In the genomic region with DNA sequence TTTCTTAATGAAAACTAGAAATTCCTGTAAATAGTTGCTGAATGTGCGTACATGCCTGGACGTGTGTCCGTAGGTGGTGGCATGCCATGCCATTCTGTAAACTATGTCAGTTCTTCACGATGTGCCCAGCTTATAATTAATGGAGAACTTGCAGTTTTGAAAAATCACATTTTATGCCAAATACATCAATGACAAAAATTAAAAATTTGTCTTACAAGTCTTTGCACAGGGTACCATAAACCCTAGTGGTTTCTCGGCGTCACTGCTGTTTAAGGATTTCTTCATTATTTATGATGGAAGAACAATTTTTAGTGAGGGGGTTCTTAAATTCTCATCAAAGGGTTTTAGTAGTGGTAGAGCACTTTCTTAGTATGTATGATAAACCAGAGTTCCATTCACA, we compare ENCODE assay signal across 8 mouse cellular contexts. TPM values are rescaled to one million over a fixed set of nuclear protein-coding genes. Genes with fewer than 3 reads are reported as not detected.
DNase-seq lines count a peak whose midpoint lies in the region; ATAC-seq and TF ChIP-seq lines count a peak whose summit lies in the region.

No protein-coding gene starts in this region.

- no peak for TF ChIP-seq CTCF in bone marrow, adult 2 months (IDR thresholded peaks at IDR 0.05; ENCODE audit: control insufficient read depth, insufficient read depth, low read length)
- no peak for TF ChIP-seq CTCF in thymus, adult 2 months (IDR thresholded peaks at IDR 0.05; ENCODE audit: borderline replicate concordance, control insufficient read depth, extremely low read depth, insufficient read depth, low read length, poor library complexity)

- 36% methylated on average over 6 of the region's 6 CpGs for WGBS in heart, embryonic 16.5 days
- 33% methylated on average over 6 of the region's 6 CpGs for WGBS in bone marrow, adult 2 months
- 55% methylated on average over 6 of the region's 6 CpGs for WGBS in hindbrain, embryonic 10.5 days
- WGBS in midbrain, embryonic 12.5 days, result 44% methylated on average over 6 of the region's 6 CpGs
- 44% methylated on average over 6 of the region's 6 CpGs for WGBS in thymus, adult 2 months

- H3K36me3 ChIP-seq in heart, embryonic 16.5 days (ENCODE audit: control insufficient read depth, insufficient read depth), result no peaks in the 10 kb centered on the region
- peaks cover 17% of the 10 kb centered on the region for H3K36me3 ChIP-seq in hindbrain, embryonic 10.5 days
- peaks cover 3% of the 10 kb centered on the region; the same call in 1 of the 2 replicates for H3K36me3 ChIP-seq in midbrain, embryonic 12.5 days
- H3K36me3 ChIP-seq in thymus, adult 2 months (ENCODE audit: control insufficient read depth, insufficient read depth, low read length), result no peaks in the 10 kb centered on the region

- H3K4me3 ChIP-seq in heart, embryonic 16.5 days (ENCODE audit: low read length), result peak overlapping the region; percentile 94
- H3K4me3 ChIP-seq in bone marrow, adult 2 months (replicated peaks; ENCODE audit: control insufficient read depth, low read depth, low read length), result peak overlapping the region; percentile 59
- H3K4me3 ChIP-seq in hindbrain, embryonic 10.5 days, result peak overlapping the region; percentile 67
- H3K4me3 ChIP-seq in midbrain, embryonic 12.5 days, result peak overlapping the region; percentile 80
- H3K4me3 ChIP-seq in thymus, adult 2 months (ENCODE audit: control insufficient read depth, insufficient read depth, low read length), result no peak overlapping the region

- peak overlapping the region; percentile 94 for H3K9ac ChIP-seq in heart, embryonic 16.5 days (ENCODE audit: low read length)
- peak overlapping the region; percentile 91 for H3K9ac ChIP-seq in midbrain, embryonic 12.5 days (replicated peaks)

- H3K27ac ChIP-seq in heart, embryonic 16.5 days (ENCODE audit: low read length), result no peak overlapping the region; the same call in 1 of the 2 replicates
- no peak overlapping the region for H3K27ac ChIP-seq in bone marrow, adult 2 months (ENCODE audit: control insufficient read depth, insufficient read depth, low read depth, low read length, poor library complexity)
- H3K27ac ChIP-seq in hindbrain, embryonic 10.5 days, result peak overlapping the region; percentile 95
- peak overlapping the region; percentile 99 for H3K27ac ChIP-seq in midbrain, embryonic 12.5 days (replicated peaks)
- H3K27ac ChIP-seq in thymus, adult 2 months (ENCODE audit: control insufficient read depth, insufficient read depth, low read length), result no peak overlapping the region

- peak overlapping the region; percentile 87 for H3K4me2 ChIP-seq in heart, embryonic 16.5 days (ENCODE audit: low read depth, low read length)
- H3K4me2 ChIP-seq in midbrain, embryonic 12.5 days (replicated peaks), result peak overlapping the region; percentile 60

- ATAC-seq in heart, embryonic 16.5 days (replicated peaks; ENCODE audit: extremely low read depth, insufficient read depth, low FRiP score), result no peak
- ATAC-seq in midbrain, embryonic 12.5 days (ENCODE audit: low FRiP score, low read depth), result no peak

- no peaks in the 10 kb centered on the region for H3K9me3 ChIP-seq in heart, embryonic 16.5 days (replicated peaks; ENCODE audit: control insufficient read depth, low read length)
- 0 out of 2 replicates have a peak, but pooled peaks cover 2% of the 10 kb centered on the region for H3K9me3 ChIP-seq in hindbrain, embryonic 10.5 days
- 0 out of 2 replicates have a peak, but pooled peaks cover 5% of the 10 kb centered on the region for H3K9me3 ChIP-seq in midbrain, embryonic 12.5 days

- no peak for DNase-seq in heart, adult 18-20 months
- DNase-seq in hindbrain, embryonic 10.5 days (ENCODE audit: low spot score), result no peak
- no peak for DNase-seq in thymus, adult 2 months
- DNase-seq in adrenal gland, postnatal 10 days, result no peak
- no peak for DNase-seq in left cerebral cortex, adult 8-10 months (ENCODE audit: low spot score in 2 of 2)

- peaks cover 12% of the 10 kb centered on the region for H3K4me1 ChIP-seq in heart, embryonic 16.5 days (ENCODE audit: control insufficient read depth, insufficient read depth, low read length)
- no peaks in the 10 kb centered on the region; the same call in 1 of the 2 replicates for H3K4me1 ChIP-seq in bone marrow, adult 2 months (ENCODE audit: control insufficient read depth, insufficient read depth, low read length)
- H3K4me1 ChIP-seq in hindbrain, embryonic 10.5 days (replicated peaks), result peaks cover 8% of the 10 kb centered on the region; the same call in 1 of the 2 replicates
- H3K4me1 ChIP-seq in midbrain, embryonic 12.5 days, result peaks cover 9% of the 10 kb centered on the region; the same call in 1 of the 2 replicates
- no peaks in the 10 kb centered on the region for H3K4me1 ChIP-seq in thymus, adult 2 months (replicated peaks; ENCODE audit: control insufficient read depth, insufficient read depth, low read length)

- no peaks in the 10 kb centered on the region for H3K27me3 ChIP-seq in heart, embryonic 16.5 days (ENCODE audit: control insufficient read depth, insufficient read depth, low read length)
- H3K27me3 ChIP-seq in hindbrain, embryonic 10.5 days (ENCODE audit: insufficient read depth, poor library complexity, severe bottlenecking), result no peaks in the 10 kb centered on the region
- H3K27me3 ChIP-seq in midbrain, embryonic 12.5 days, result no peaks in the 10 kb centered on the region
- no peaks in the 10 kb centered on the region for H3K27me3 ChIP-seq in thymus, adult 2 months (ENCODE audit: control insufficient read depth, insufficient read depth, low read length)

- no peak for TF ChIP-seq POLR2A in bone marrow, adult 2 months (IDR thresholded peaks at IDR 0.05; ENCODE audit: borderline replicate concordance, control insufficient read depth, low read depth, low read length)
- TF ChIP-seq POLR2A in thymus, adult 2 months (IDR thresholded peaks at IDR 0.05; ENCODE audit: control insufficient read depth, extremely low read depth, insufficient read depth, low read length, poor library complexity), result no peak

RNA-seq across cellular contexts. Expression of gene Ercc5, which starts 1.2 kb away (rescaled TPM):
- 13.4 and 14.6 TPM in 2 replicates for polyA plus RNA-seq in heart, embryonic 16.5 days (2015; fragmentation: Nextera tagmentation; extraction: Ambion mirVana)
- 10 to 100 TPM; 14.8 to 16.2 TPM for total RNA-seq in heart, adult 18-20 months (2021)
- polyA plus RNA-seq in bone marrow, adult 2 months (2011; ENCODE audit: insufficient read depth, insufficient read length, low replicate concordance, missing spikeins), result 7.1 and 7.3 TPM in 2 replicates
- polyA plus RNA-seq in hindbrain, embryonic 10.5 days (2016; fragmentation: Nextera tagmentation; extraction: Ambion mirVana), result 26.2 and 27.9 TPM in 2 replicates
- polyA plus RNA-seq in midbrain, embryonic 12.5 days (2016; fragmentation: Nextera tagmentation; extraction: Ambion mirVana), result 46.0 and 47.9 TPM in 2 replicates
- polyA plus RNA-seq in thymus, adult 2 months (2012; rRNA removed), result 5.9 and 6.2 TPM in 2 replicates
- 10 to 100 TPM; 15.8 to 20.3 TPM for total RNA-seq in adrenal gland, postnatal 10 days (2021)
- 10 to 100 TPM; 20.8 to 24.0 (median 22.3) TPM for total RNA-seq in left cerebral cortex, adult 8-10 months (2022)

RNA-seq across cellular contexts. Expression of gene Bivm, which starts 29.9 kb away (rescaled TPM):
- polyA plus RNA-seq in heart, embryonic 16.5 days (2015; fragmentation: Nextera tagmentation; extraction: Ambion mirVana), result 11.0 and 13.4 TPM in 2 replicates
- 10 to 100 TPM in 1 of 2 experiments, 1 to 10 TPM in 1; 8.9 to 11.2 TPM for total RNA-seq in heart, adult 18-20 months (2021)
- 0.81 and 2.1 TPM in 2 replicates for polyA plus RNA-seq in bone marrow, adult 2 months (2011; ENCODE audit: insufficient read depth, insufficient read length, low replicate concordance, missing spikeins)
- 19.9 and 21.2 TPM in 2 replicates for polyA plus RNA-seq in hindbrain, embryonic 10.5 days (2016; fragmentation: Nextera tagmentation; extraction: Ambion mirVana)
- 28.6 and 30.4 TPM in 2 replicates for polyA plus RNA-seq in midbrain, embryonic 12.5 days (2016; fragmentation: Nextera tagmentation; extraction: Ambion mirVana)
- 3.9 and 4.2 TPM in 2 replicates for polyA plus RNA-seq in thymus, adult 2 months (2012; rRNA removed)
- total RNA-seq in adrenal gland, postnatal 10 days (2021), result 10 to 100 TPM; 13.2 to 19.4 TPM
- total RNA-seq in left cerebral cortex, adult 8-10 months (2022), result 10 to 100 TPM; 35.9 to 40.2 (median 39.1) TPM

RNA-seq across cellular contexts. Expression of gene Kdelc1, which starts 30.1 kb away (rescaled TPM):
- 40.3 and 41.2 TPM in 2 replicates for polyA plus RNA-seq in heart, embryonic 16.5 days (2015; fragmentation: Nextera tagmentation; extraction: Ambion mirVana)
- 10 to 100 TPM; 15.6 to 16.9 TPM for total RNA-seq in heart, adult 18-20 months (2021)
- polyA plus RNA-seq in bone marrow, adult 2 months (2011; ENCODE audit: insufficient read depth, insufficient read length, low replicate concordance, missing spikeins), result 2.5 and 5.6 TPM in 2 replicates
- 47.9 and 59.4 TPM in 2 replicates for polyA plus RNA-seq in hindbrain, embryonic 10.5 days (2016; fragmentation: Nextera tagmentation; extraction: Ambion mirVana)
- polyA plus RNA-seq in midbrain, embryonic 12.5 days (2016; fragmentation: Nextera tagmentation; extraction: Ambion mirVana), result 46.9 and 50.2 TPM in 2 replicates
- 10.9 and 11.9 TPM in 2 replicates for polyA plus RNA-seq in thymus, adult 2 months (2012; rRNA removed)
- 10 to 100 TPM; 21.0 to 21.8 TPM for total RNA-seq in adrenal gland, postnatal 10 days (2021)
- 10 to 100 TPM in 2 of 4 experiments, 1 to 10 TPM in 2; 8.2 to 10.5 (median 10.0) TPM for total RNA-seq in left cerebral cortex, adult 8-10 months (2022)

RNA-seq across cellular contexts. Expression of gene Tex30, which starts 46.5 kb away (rescaled TPM):
- 62.9 and 74.8 TPM in 2 replicates for polyA plus RNA-seq in heart, embryonic 16.5 days (2015; fragmentation: Nextera tagmentation; extraction: Ambion mirVana)
- total RNA-seq in heart, adult 18-20 months (2021), result 10 to 100 TPM in 1 of 2 experiments, 1 to 10 TPM in 1; 8.3 to 10.4 TPM
- polyA plus RNA-seq in bone marrow, adult 2 months (2011; ENCODE audit: insufficient read depth, insufficient read length, low replicate concordance, missing spikeins), result 5.6 and 39.5 TPM in 2 replicates
- polyA plus RNA-seq in hindbrain, embryonic 10.5 days (2016; fragmentation: Nextera tagmentation; extraction: Ambion mirVana), result 94.6 and 112 TPM in 2 replicates
- polyA plus RNA-seq in midbrain, embryonic 12.5 days (2016; fragmentation: Nextera tagmentation; extraction: Ambion mirVana), result 85.2 and 85.7 TPM in 2 replicates
- polyA plus RNA-seq in thymus, adult 2 months (2012; rRNA removed), result 24.3 and 25.1 TPM in 2 replicates
- 10 to 100 TPM; 15.3 to 17.3 TPM for total RNA-seq in adrenal gland, postnatal 10 days (2021)
- 10 to 100 TPM in 2 of 4 experiments, 1 to 10 TPM in 2; 7.1 to 10.5 (median 10.1) TPM for total RNA-seq in left cerebral cortex, adult 8-10 months (2022)

Comparison
In these comparisons a context has a peak if more than half of its experiments do, and no peak if none do; other contexts are left out.
1. H3K27ac ChIP-seq: peak in hindbrain, embryonic 10.5 days (single experiment) and midbrain, embryonic 12.5 days (single experiment); none in heart, embryonic 16.5 days (single experiment), bone marrow, adult 2 months (single experiment) and thymus, adult 2 months (single experiment).